Mouse (Mus musculus) forelimb bud, embryonic 11.5 days (tissue): ENCODE measurements around the gene Hormad2.

Source experiments
- DNase-seq: peaks from one replicate; pipeline ENCODE4 v3.0.0-alpha.2; 2012; ENCODE audit warnings: low read depth, low spot score

Hormad2 gene

DNA sequence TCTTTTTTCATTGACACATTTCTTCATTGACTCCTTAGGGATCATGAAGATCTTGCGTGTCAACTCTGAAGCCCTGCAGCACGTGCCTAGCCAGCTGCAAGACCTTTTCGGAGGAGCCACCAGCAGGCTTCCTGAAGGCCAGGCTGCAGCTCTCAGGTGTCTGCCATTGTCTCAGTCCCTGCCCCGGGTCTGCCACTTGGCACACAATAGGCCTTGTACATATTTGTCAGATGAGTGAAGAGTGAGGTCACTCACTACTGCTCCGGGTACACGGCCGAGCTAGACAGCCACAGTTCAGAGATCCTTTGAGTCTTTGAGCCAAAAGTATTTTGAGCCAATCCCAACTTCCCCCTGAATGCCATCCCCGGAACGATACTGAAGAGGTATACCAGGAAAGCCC lies 137.9 kb downstream of the Hormad2 start:
- DNase-seq = no peak

DNA sequence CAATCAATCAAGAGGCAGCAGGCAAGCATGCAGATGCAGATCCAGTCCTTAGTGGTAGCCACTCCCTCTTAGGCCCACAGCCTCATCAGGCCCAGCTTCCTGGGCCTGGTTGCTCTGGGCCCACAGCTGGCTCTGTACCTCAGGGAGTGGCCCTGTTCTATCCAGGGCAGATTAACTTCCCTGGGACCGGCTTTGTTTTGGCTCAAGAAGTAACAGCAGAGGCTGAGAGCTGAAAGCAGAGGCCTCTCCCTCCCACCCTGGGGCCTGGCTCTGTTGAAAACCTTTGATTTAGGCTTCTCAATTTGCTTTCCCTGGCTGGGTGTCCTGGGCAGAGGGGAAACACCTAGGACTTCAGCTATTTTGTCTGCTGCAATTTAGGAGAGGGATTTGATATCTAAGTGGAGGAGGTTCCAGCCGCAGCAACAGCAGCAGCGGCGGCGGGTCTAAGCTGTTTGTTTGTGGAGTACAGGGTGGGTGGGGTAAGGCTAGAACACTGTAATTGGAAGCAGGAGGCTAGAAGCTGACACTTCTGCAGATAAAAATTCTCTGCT lies 138.5 kb downstream of the Hormad2 start:
- DNase-seq = no peak

DNA sequence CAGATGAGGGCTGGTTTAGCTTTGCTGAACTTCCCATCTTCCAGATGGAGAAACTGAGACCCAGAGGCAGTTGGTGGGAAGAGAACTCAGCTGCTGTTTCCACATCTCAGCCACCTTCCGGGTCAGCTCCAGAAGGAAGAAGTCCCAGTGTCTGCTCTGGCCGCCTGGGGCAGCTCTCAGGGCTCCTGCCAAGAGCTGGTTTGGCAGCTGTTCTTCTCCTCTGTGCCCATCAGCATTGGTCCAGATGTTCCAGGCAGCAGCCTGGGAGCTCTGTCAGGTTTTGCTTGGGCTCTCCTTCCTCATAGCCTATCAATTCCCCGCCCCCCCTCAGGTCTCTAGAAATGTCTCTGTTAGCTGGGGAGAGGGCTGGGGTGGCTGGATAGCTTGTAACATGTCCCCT lies 140.2 kb downstream of the Hormad2 start:
- DNase-seq = no peak

DNA sequence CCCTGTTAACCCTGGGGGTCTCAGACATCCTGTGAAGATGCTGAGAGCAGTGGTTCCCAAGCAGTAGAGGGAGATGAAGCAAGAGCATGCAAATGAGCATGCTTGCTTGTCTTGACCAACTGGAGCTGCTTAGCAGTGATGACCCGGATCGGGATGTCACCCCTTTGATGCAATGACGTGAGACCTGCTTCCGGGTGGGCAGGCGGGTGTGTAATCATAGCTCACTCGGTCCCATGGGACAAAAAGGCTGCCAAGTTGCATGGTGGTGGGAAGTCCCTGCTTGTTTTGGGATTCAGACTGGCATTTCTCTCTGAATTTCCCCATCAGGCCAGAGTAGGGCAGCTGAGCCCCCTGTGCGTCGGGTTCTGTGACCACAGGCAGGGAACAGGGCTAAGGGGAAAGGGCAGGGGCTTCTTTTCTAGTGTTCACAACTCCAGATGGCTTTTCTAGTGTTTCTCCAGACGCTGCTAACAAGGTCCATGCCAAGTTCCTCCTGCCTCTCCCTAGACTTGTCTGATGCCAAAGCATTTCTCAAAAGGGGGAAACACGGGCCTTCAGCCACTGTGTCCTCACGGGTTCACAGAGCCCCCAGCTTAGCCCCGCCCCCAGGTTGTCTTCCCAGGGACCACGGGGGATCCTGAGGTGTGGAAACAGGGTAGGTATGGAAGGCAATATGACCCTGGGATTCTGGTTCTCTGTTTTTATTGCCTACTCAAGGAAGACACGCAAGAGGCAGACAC lies 141.0 kb downstream of the Hormad2 start:
- DNase-seq = no peak

DNA sequence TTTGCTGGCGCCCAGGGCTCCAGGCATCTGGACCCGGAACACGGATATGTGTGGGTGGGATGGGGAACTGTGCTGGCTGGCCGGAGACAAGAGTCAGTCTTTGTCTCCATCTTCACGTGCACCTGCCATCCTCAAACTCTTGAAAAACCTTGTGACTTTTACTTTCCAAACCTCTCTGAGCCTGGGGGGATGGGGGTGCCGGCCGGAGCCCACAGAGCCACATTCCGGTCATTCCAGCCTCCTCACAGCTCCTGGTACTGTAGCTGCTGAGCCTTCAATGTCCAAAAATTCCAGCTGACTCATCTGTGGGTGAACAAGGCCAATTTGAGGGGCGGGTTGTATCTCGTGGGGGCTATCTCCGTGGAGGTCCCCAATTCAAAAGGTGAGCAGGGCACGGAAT lies 141.7 kb downstream of the Hormad2 start:
- DNase-seq = peak; percentile 41

DNA sequence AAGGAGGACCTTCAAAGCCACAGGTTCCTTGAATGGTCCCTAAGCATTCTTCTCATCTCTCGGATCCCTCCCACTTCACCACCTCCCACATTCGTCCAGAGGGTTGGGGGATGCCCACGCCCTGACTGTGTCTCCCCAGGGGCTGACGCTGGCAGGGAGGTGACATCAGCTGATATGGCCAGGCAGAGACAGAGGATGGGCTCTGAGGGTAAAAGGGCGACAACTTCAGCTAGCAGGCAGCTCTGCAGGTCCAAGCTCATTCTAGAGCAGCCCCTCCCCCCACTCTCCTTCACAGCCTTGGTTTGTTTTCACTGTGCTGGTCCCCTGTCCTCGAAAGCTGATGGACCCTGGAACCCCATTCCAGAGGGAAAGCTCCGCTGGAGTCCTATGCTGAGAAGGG lies 142.3 kb downstream of the Hormad2 start:
- DNase-seq = no peak

DNA sequence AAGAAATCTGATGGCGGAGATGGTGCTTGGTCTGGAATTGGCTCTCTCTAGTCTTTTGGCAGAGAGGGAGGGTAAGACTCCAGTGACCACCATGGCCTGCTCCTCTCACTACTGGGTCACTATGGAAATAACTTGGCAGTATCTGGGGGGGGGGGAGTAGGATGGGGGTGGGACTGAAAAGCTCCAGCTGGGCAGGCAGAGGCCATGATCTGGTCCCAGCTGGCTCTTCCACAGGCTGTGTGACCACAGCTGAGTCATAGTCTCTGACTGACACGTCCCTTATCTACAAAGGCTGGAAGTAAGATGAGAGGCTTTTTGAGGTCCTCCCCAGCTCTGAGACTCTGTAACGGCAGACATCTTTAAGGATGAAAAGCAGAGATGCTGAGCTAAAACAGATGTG lies 143.2 kb downstream of the Hormad2 start:
- DNase-seq = no peak

DNA sequence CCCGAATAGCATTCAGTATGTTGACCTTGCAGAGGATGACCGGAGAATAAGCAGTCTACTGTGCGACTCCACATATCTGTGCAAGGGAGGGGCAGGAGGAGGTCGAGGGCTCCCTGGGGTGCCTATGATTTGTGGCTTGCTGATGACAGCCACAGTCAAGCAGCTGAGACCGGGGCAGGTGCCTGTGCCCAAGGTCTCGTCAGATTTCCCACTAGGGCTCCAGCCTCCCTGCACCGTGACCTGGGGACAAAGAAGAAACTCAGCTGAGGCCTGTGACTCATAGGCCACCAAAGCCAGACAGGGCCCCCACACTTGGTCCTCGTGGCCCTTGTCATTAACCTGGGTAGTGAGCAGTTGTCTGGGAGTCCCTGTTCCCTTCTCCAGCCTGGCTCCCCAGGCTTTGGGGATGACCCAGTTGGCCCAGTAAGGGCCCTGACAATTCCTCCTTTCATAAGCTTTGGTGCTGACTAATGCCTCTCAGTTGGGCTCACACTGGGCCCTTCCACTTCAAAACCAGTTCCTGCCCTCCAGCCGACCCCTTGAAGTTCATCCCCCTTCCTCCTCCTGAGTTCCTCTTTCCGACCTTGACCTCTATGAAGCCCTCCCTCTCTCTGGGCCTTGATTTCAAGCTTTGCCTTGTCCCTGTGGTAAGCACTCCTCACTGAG lies 144.2 kb downstream of the Hormad2 start:
- no peak for DNase-seq
